Mouse (Mus musculus): ENCODE measurements around the gene Spr. TPM values are rescaled to one million over a fixed set of nuclear protein-coding genes. Genes with fewer than 3 reads are reported as not detected.

Spr gene
- total and polyA plus RNA-seq, 2 experiments from 2014 or later = 60.9 to 108 TPM

DNA sequence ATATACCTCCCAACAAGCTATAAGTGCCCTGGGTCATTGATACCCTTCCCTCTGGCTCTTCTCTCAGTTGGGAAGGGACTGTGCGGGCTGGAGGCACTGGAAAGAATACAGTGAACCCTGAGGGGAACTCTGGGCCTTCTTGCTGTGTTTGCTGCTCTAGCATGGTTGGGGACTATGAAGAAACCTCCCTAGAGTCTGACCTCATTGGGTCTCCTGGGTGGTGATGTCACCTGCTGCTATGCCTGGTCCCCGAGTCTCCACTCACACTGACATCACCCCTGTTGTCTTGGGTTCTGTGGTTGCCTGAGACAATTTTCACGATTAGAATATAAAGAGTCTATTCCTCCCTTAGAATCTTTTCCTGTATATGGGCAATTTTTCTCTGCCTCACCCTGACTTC lies 50.9 kb downstream of the Spr start:
- H3K4me1 ChIP-seq (ENCODE audit: control insufficient read depth, insufficient read depth) = no peaks in the 10 kb centered on the region
- TF ChIP-seq CTCF (IDR thresholded peaks at IDR 0.05; ENCODE audit: low read depth) (no peak), EP300 (IDR thresholded peaks at IDR 0.05; ENCODE audit: low read depth) (no peak)
- no peak for ATAC-seq (ENCODE audit: insufficient read depth, low read depth)
- H3K4me2 ChIP-seq (ENCODE audit: low read depth, low read length) = no peak overlapping the region
- no peak overlapping the region for H3K4me3 ChIP-seq (ENCODE audit: low read depth, low read length)
- H3K27me3 ChIP-seq (ENCODE audit: control insufficient read depth, insufficient read depth, low read length) = no peaks in the 10 kb centered on the region
- no peaks in the 10 kb centered on the region for H3K36me3 ChIP-seq (replicated peaks; ENCODE audit: control insufficient read depth, insufficient read depth, low read length)
- no peak for DNase-seq (ENCODE audit: low spot score)
- 44% methylated on average over 3 of the region's 3 CpGs for WGBS
- no peaks in the 10 kb centered on the region for H3K9me3 ChIP-seq (replicated peaks; ENCODE audit: control insufficient read depth, low read length)
- no peak overlapping the region for H3K27ac ChIP-seq (ENCODE audit: low read depth)
- H3K9ac ChIP-seq (replicated peaks; ENCODE audit: low read depth, low read length) = no peak overlapping the region

Other genes starting within 250 kb of the Spr start
- gene Exoc6b, start 68.3 kb downstream of the Spr start, total RNA-seq (2014; rRNA removed; ENCODE audit: low replicate concordance) = 7.6 and 10.2 TPM in 2 replicates
- 7.5 and 8.0 TPM in 2 replicates for gene Exoc6b, start 68.3 kb downstream of the Spr start, polyA plus RNA-seq (2015; fragmentation: Nextera tagmentation; extraction: Ambion mirVana)
- gene Emx1, start 49.7 kb upstream of the Spr start, total RNA-seq (2014; rRNA removed; ENCODE audit: low replicate concordance) = not detected in 2 replicates
- gene Emx1, start 49.7 kb upstream of the Spr start, polyA plus RNA-seq (2015; fragmentation: Nextera tagmentation; extraction: Ambion mirVana) = not detected in 2 replicates
- 4.8 and 9.5 TPM in 2 replicates for gene Sfxn5, start 195.7 kb upstream of the Spr start, total RNA-seq (2014; rRNA removed; ENCODE audit: low replicate concordance)
- gene Sfxn5, start 195.7 kb upstream of the Spr start, polyA plus RNA-seq (2015; fragmentation: Nextera tagmentation; extraction: Ambion mirVana) = 2.2 and 2.7 TPM in 2 replicates
- gene Rab11fip5, start 236.9 kb upstream of the Spr start, total RNA-seq (2014; rRNA removed; ENCODE audit: low replicate concordance) = 86.7 and 91.3 TPM in 2 replicates
- 35.3 and 38.2 TPM in 2 replicates for gene Rab11fip5, start 236.9 kb upstream of the Spr start, polyA plus RNA-seq (2015; fragmentation: Nextera tagmentation; extraction: Ambion mirVana)

Data from heart, postnatal 0 days (tissue).